Mouse (Mus musculus): ENCODE measurements at regions not wholly inside any gene's neighbourhood (a gene's known extent, or its start where the extent isn't known, plus 50 kb on each side); places are given as distances from the start of the nearest gene placed in this dataset.
"Not testable (repeated sequence)": the region's sequence is repeated elsewhere in the genome, so short reads cannot be mapped to it uniquely, and the experiment has no call there.

DNA sequence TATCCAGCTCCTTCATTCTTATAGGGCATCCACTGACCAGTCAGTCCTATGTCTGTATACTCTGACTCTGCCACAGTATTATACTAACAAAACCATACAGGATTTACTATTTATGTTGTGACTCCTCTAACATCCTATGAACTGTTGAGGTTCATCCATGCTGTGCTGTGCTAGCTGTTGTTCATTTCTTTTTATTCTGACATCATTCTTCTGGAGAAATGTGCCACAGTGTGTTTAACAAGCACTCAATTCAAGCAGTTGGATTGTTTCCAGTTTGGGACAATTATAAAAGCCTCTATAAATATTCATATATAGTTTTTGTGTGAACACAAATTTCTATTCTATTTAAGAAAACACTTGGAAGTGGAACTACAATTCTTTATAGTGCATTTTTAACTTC, 252.6 kb upstream of the Mpdz start:
- DNase-seq = no peak

DNA sequence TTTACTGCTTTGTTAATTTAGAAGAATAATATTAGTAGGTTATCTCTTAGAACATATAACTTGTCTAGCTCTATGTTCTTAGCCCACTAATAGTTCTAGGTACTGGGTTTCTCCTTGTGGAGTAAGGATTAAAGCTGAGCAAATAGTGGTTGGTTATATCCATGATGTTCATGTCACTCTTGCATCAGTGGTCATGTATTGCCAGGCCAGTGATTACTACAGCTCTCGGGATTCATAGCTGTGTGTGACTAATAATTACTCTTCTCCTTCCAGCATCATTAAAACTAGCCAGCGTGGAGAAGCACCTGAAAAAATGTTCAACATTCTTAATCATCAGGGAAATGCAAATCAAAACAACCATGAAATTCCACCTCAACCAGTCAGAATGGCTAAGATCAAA, 234.6 kb upstream of the Mpdz start:
- no peak for DNase-seq

DNA sequence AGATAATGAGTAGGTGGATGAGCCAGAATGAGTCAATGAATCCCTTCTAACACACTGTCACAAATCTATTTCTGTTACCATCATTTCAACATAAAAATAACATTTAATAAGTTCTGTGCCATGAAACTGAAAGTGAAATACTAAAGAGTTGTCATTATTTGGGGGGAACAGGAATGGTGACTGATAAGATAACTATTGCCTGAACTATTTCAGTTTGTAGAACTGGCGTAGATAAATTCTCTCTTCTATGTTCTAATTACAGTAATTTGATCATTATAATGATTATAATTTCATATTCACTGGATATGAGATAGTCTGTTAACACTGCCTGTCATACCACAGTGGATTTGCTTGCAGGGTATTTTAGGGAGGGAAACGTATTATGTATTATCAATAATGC, 232.3 kb upstream of the Mpdz start:
- no peak for DNase-seq

DNA sequence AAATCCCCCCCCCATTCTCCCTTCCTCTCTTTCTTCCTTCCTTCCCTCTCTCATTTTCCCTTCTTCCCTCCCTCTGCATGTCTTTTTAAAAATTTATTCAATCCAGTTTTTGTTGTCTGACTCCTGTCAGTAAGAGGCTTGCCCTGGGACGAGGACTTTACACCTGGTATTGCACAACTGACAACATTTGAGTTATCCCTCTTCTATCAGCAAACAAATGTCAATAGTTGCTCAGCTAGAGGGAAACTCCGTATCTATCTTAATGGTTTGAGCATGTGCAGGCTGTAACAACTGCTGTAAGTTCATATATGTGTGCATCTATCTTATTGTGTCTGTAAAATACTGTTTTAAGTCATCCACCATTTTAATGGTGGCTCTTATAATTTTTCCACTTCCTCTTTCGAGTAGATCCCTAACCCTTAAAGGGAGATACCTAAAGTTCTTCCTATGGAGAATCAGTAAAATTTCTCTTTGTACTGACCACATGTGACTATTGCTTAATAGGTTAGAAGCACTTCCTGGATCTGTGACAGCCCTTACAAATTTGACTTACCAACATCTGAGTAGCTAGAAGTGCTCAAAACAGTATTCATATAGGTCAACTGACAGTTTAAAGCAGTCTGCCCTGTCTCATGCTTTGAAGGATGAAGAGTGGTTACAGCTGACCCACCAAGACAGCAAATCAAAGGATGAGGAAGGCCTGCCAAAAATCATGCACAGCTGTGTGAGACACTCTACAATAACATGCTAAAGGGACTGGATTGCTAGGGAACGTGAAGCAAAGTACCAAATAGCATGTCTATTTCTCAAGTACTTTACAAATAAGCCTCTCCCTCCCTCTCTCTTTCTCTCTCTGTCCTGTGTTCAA, 231.0 kb upstream of the Mpdz start:
- no peak for DNase-seq

DNA sequence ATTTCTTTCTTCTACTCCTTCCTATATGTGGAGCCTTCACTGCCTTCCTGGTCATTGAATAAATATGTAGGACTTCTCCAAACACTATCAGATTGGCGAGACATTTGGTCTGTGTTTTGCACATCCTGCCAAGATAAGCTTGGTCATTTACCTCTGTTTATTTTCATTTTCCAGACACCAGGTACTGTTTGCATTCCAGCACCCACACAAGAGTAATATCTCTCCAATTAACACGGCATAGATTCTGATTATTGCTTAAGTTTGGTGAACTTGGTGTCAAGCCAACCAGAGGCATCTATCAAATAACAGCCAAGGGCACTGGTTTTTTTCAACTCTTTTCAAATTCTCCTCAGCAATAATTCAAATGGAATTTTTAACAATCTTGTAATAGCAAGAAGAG, 229.4 kb upstream of the Mpdz start:
- DNase-seq = no peak

DNA sequence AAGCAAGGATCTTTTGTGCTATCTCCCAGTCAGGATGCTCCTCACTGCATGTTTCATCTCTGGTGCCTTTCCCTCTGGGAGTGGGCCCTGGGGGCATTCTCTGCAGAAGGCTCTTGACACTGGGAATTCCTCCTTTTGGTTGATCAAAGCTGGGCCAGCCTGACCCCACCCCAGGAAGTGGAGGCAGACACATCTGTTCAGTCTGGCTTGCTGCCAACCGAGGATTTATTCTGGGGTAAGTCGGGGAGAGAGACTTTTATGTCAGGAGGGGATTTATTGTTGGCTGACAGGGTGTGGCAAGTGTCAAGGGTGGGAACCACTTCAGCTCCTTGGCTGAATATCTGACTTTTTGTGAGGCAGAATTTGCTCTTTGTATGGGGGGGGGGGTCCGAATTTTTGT, 226.6 kb upstream of the Mpdz start:
- DNase-seq = peak; percentile 7 to 39

DNA sequence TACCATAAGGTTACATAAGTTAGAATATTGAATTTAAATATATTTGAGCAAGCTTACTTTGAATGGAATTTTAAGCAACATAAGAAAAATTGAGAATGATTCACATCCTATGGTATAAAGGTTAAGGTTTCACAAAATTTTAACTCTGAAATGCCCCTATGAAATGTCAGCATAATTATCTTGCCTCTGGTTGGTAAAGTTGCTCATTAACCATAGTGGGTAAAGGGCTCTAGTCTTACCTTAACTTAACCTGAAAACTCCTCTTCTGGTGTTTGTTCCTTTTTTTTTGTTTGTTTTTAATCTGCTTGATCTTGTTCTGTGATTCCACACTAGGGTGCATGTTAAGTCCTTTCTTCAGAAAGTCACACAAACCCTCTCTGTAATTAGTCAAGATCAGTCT, 218.5 kb upstream of the Mpdz start:
- DNase-seq = peak in 1 of 2 experiments; percentile 29

DNA sequence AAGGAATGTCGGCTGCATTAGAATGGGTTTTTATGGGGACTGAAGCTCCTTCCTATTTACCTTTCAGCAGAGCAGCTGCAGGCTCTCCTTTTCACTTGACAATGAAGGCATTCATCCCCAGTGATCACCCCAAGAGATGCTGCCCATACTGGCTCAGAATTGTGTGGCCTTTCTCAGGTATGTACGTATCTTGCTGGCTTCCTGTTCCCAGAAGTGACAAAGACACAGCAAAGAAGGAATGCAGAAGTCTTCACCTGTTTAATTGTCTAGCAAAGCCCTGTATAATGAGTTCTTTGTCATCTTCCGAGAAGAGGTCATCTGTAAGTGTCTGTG, 185.8 kb upstream of the Mpdz start:
- DNase-seq = no peak

DNA sequence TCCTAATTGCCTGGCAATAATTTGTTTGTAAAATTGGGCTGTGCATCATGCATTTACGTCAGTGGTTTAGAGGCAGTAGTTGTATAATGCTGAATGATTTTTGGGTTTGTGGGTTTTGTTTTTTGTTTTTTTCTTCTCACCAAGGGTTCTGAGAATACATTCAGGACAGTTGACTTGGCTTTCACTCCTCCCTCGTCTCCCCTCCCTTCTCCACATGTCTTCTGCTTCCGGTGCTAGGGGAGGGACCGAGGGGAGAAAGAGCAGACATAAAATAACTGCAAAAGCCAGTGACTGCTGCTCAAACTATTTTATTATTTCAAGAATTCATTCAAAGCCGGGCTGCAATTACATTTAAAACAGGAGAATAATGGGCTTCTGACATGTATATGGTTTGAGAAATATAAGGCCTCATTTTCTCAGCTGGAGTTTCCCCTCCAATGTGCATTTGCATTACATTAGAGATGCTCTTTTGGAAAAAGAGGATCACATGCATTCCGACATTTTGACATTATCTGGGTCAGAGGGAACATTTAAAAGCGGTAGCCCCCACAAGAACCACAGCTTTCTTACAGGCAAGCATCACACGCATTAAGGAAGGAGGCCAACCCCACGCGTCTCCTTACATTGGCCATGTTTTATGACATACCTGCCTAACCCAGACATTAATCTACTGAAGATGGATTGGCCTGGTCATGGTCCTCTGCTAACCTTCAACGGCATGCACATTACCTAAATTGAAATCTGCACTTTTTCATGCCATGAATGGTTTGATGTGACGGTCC, 185.3 kb upstream of the Mpdz start:
- no peak for DNase-seq

DNA sequence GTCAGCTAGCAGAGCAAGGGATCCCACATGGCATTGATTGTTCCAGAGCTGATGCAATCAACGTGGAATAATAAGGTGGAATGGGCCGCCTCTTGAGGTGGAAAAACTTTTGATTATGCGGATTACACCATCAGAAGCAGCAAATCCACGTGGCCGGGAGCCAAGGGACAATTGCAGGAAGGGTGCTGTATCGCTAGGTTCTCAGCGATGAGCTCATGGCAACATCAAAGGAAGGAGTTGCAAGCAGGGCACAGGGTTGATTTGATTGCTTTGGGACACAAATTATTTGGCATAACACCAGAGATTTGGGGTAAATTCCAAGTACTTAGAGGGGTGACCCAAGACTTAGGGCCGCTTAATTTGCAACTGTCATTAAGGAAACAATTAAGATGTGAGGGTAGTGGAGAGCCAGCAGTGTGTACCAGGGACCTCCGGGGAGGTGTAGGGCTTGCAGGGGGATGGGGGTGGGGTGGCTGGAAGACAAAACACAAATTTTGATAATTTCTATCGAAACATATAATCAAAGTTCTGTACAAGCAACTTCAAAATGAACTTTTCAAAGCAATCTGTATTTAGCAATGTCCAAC, 182.8 kb upstream of the Mpdz start:
- peak in 1 of 2 experiments; percentile 12 for DNase-seq

DNA sequence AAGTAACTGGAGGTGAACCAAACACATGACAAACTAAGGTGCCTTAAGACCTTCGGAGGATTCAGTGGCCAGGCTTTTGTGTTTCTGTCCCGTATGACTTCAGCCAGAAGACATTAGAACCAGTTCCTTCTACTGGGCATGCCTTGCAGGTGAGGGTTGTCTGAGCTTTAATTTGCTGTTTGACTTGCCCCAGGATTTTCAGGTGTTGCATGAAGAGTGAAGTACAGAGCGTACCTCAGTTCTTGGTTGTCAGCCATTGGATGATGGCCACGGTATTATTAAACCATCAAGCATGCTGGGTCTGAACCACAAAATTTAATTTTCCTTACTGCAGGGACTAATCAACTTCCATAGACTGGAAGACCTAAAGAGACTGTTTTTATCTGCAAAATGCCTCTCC, 181.5 kb upstream of the Mpdz start:
- peak in 1 of 2 experiments; percentile 1 for DNase-seq

DNA sequence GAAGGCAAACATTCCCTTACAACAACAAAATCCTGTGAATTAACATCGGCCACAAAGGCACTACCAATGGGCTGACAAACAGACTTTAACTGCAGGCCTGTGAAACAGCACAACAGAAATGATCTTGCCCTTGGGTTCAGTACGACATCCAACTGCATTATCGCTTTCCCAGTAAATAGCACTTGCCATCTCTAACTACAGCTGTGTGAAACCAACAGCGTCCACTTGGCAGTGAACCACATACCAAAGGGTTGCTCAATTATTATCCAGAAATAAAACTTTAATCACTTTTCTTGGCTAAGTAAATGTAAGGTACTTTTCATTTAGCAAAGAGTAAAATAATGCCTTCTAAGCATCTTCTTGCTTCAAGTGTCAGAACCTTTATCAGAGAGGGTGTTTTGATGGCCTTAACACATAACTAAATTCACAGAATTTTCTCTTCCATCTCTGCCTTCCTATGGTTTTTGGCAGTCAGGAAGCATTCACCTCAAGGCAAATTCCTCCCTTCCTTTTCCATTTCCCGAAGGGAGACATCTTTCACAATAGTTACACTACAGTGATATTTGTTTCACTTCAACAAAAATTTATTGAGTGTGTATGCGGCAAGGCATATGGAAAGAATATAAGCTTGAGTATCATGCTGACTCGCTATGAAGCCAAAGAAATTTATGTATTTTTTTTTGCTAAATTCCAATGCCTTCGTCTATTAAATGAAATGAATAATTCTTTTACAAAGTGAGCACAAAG, 178.9 kb upstream of the Mpdz start:
- peak; percentile 60 to 63 for DNase-seq

DNA sequence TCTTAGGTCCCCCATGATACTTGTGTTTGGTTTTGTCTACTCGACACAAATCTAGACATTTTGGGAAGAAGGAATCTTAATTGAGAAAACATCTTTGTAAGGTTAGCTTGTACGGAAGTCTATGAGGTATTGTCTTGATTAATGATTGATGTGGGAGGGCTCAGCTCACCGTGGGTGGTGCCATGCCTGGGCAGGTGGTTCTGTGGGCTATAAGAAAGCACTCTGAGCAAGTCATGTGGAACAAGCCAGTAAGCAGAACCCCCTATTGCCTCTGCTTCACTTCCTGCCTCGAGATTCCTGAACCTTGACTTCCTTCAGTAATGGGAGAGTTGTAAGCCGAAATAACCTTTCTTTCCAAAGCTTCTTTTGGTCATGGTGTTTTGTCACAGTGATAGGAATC, 174.6 kb upstream of the Mpdz start:
- DNase-seq = peak; percentile 39 to 45

DNA sequence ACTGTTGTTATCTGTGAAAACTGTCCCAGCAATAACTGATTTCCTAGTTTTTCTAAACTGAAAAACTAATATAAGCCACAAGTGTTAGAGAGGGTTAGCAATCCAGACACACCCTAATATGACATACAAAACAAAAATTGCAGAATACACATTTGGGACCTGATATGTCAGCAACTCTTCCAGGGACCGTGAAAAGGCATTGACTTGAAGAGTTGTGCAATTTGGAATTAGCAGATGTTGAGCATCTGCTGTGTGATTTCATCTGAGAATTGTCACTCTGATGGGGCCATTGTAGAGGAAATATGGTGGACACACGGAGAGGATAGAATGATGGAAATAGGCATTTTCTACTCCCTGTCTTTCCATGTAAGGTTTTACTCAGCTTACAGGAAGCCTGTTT, 168.6 kb upstream of the Mpdz start:
- DNase-seq = no peak

DNA sequence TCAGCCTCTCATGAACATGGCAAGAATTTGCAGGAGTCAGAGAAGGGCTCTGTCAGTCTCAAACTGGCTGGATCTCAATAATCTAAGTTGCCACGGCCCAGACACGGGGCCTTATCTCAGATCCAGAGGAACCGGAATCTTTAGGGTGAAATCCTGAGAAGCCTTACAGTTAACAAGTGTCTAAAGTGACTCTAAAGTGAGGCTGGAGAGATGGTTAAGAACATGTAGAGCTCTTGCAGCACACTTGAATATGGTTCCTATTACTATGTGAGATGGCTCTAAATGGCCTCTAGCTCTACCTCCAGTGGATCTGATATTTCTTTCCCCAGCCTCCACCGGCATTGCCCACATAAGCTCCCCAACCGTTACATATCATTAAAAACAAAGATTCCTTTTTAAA, 157.8 kb upstream of the Mpdz start:
- DNase-seq = no peak

DNA sequence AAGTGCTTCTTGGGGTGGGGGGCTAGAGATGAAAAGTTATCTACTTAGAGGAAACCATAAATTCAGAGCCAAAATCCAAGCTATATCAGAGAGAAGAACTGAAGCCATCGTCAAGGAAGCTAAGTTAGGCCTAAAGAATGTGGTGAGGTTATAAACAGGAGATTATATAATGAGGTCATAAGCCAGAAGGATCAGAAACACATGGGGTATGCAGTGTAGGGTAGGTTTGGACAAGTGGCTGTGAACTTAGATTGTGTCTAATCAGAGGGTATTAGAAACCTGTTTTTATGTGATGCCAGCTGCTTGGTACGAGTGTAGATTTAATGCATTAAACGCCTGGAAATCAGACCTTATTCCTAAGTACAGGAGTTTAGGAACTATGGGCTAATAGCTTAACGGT, 154.8 kb upstream of the Mpdz start:
- no peak for DNase-seq

DNA sequence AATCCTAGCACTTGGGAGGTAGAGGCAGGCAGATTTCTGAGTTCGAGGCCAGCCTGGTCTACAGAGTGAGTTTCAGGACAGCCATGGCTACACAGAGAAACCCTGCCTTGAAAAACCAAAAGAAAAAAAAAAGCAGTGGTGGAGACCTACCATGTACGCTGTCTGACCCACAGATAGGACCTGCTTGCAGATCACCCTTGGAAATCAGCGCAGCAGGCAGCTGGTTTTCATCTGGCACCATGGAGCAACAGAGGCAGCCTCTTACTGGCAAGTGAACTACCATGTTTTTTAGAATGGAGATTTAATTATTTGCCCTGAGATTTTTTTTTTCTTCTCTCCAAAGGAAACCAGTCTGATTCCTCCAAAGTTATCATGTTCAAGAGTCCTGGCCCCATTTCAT, 150.8 kb upstream of the Mpdz start:
- not testable (repeated sequence) for DNase-seq

DNA sequence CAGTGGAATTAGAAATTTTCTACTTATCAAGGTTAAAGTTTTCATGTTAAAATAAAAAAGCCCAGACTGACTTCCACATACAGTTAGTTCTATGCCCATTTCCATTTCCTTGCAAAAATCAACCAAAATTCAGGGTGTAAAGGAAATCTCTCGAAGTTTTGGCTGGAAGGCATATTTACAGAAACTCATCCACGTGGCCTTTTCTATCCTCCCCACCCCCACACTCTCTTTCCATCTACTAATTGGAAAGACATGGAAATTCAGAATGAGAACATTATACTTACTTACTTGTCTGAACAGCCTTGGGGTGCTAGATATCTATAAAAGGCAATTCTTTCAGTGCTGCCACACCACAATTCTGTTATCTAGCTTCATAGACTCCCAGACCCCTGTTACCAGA, 139.9 kb upstream of the Mpdz start:
- no peak for DNase-seq

DNA sequence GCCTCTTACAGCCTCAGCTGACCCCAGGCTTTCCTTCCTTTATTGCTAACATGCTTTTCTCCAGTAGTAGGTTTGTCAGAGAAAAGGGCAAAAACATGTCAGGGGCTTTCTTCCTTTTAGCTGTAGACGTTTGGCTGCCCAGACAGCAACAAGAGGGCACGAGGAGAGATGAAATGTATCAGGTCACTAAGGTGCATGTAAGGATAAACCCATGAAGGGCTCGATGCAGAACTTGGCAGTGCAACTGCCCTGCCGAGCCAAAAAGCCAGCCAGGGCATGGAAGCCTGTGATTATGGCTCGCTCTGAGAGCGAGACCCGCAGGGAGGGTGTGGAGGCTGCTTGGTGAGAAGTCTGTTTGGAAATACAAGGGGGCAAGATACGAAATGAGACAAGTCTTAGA, 137.9 kb upstream of the Mpdz start:
- DNase-seq = no peak

DNA sequence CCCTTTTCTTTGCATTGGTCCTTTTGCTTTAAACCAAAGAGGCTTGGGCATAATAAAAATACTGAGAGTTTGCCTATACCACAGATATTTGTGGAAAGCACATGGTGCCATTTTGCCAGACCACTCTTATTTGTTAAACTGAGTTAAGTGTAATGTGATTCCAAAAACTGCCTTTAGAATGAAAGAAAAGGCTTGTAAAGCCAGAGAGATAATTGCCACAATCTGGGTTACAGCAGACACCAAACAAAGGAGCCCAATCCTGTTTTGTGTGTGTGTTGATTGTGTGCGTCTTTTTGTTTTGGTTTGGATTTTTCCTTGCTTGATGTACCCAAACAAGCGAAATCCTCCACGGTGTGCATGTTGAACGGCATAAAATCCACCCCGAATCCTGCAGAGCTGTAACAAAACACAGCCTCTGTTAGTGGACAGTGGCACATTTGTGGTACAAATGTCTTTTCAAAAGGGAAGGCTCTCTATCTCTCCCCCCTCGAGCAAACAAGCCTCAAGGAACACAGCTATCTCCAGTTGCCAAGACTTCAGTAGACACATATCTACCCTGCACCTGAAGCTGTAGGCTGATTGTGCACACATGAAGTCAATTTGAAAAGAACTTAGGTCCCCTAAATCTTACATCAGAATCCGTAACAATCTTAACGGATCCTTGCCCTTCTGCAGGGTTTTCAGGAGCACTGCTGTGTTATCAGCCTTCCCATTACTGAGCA, 136.9 kb upstream of the Mpdz start:
- DNase-seq = no peak

DNA sequence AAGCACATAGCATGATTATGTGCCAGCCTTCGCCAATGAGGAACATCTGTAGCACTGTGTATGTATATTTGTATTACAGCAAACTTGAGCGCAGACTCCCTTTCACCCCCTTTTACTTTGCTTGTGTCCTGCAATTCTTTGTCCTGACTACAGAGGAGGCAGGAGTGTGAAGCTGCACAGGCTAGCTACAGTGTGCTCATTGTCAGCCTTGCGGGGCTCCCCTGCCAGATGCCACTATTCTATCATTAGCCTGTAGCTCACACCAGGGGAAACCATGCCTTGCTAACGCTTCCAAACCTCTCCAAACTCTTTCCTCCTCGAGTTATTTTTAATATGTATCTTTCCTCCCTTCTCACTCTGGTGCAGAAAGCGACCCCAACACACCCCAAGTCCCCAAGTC, 136.4 kb upstream of the Mpdz start:
- no peak for DNase-seq

DNA sequence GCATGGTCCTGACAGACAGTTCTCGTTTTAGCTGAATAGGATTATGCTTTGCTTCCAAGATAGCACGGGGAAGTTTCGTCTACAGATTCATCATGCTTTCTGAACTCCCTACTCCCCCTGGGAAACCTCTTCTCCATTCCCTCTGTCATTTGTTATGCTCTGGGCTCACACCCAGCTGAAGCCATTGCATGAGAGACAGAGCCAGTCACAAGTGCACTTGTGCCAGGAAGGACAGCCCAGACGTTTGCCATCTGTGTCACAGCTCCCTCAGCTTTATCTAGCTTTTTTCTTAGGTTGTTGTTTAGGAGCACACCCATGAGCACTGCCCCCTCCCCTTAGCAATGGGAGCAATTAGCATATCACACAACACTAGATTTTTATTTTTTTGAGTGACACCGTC, 131.2 kb upstream of the Mpdz start:
- DNase-seq = no peak

DNA sequence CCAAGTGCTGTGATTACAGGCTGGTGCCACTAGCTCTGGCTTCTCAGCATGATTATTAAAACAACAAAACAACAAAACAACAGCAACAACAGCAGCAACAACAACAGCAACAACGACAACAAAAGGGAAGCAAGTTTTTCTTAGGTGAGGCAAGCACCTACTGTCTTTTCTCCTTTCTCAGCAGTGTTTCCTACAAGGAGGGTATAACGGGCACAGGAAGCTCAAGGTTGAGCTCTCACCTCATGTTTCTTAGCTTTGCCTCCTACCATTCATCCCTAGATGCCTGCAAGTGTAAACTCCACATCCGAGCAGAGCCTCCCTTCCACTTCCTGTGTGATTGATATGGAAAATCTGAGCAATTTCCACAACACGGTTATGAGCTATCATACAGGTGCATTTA, 128.1 kb upstream of the Mpdz start:
- DNase-seq = no peak

Measured in kidney, postnatal 36 days (tissue).